Mouse (Mus musculus) neutrophil, adult 5-6 weeks (primary cell): ENCODE measurements around the gene Cnih3. TPM values are rescaled to one million over a fixed set of nuclear protein-coding genes. Genes with fewer than 3 reads are reported as not detected.

Experiments
- ATAC-seq: fragments of 151-379, 151-347 bp; 2 replicates; pipeline ENCODE4 v1.8.0; 2017; ENCODE audit warnings: mild to moderate bottlenecking, moderate TSS enrichment; ENCODE audit not compliant: insufficient number of reproducible peaks, poor library complexity, low FRiP score, severe bottlenecking; ENCODE audit errors: extremely low read depth
- total RNA-seq: library from RNA; stranded (forward); fragments of 200-1000 nt; gene quantifications from 2 replicates; pipeline ENCODE4 v1.2.3, GENCODE M21; 2017

Gene Cnih3
- total RNA-seq, 1 experiment from 2014 or later = not detected

DNA sequence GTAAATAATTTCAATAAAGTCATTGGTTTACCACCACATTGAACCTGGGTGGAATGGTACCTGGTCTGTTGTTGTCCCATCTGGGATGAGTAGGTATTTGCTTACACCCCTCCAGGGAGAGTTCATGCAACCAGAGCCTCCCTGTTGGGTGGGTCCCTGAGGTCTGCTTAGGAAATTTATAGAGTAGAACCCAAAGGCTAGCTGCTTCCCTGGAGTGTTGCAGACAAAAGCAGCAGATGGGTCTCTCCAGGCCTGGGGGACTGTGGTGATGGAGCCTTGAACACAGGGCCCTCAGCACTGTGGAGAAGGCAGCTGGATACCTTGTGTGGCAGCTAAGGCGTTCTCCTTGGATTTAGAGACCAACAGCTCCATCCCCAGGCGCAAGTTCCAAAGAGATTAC is 40.1 kb downstream of the Cnih3 start:
- ATAC-seq = no peak

DNA sequence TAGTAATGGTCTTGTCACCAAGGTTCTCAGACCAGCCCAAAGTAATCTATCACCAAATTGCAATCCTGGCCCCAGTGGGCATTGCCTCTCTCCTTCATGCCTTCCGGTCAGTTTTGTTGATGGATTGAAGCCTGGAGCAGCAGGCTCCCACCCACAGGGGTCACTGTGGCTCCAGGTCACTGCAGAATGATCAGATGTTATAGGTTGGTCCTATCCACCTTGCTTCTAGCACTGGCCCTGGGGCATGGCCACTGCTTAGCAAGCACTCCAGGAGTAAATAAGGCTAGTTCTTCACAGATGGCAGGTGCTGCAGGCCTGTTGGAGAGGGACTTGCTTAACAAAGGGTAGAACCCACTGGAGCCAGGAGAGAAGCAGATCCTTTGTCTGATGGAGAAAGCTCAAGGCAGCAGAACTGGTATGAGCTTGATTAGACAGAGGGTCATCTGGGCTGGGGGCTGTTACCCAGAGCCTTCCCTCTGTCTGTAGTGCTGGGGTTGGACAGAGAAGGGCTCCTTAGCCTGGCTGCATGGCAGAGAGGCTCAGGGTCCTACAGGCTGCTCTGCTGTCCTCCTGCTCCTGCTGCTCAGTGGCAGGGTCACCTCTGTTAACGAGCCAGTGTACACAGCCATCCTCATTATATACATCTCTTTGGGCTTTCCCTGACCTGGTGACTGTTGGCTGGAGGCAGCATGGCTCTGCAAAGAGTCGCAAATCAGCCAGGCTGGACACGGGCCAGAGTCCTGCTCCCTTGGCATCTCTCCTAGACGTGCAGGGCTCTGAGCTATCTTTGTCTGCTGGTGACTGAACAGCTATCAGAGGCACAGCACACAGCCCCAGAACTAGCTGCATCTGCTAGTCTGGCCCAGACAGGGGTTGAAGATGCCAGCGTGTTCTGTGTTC is 41.1 kb downstream of the Cnih3 start:
- ATAC-seq = no peak

DNA sequence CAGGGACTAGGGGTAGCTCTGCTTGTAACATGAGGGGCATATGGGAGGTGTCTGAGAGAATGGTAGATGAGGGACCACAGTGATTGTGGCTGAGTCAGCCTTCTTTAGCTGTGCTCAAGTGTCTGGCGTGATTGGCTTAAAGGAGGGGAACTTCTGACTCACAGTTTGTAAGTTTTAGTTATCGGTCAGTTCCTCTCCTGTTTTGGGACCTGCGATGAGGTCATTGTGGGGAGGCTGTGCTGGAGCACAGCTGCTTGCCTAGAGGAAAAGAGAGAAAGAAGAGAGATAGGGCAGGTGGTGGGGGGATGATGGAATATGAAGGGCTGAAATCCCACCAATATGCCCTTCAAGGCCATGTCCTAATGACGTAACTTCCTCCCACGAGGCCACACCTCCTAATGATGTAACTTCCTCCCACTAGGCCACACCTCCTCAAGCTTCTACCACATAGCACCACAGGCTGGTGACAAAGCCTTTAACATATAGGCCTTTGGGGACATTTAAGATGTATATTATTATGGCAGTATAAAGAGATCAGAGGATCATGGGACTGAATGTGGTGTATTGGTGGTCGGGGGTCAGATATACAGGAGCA is 42.9 kb downstream of the Cnih3 start:
- 0 out of 2 replicates have a peak, but pooled peaks have one; percentile 19 for ATAC-seq

DNA sequence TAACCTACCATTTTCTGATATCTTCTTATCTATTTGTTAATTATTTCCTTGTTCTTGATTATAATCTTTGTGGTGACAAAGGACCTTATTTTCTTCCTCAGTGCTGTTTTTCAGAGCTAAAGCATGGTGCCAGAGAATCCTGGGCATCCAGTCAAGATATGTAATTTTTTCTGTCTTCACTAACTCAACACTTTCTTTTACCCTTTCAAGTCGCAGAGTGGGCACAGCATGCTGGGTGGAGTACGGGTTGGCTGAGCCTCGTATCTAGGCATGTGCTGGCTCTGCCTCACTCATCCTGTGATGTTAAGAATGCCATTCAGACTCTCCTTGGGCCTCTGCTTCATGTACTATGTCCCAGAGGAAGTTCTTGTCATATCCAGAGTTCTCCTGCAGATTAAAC is 46.8 kb downstream of the Cnih3 start:
- no peak for ATAC-seq

DNA sequence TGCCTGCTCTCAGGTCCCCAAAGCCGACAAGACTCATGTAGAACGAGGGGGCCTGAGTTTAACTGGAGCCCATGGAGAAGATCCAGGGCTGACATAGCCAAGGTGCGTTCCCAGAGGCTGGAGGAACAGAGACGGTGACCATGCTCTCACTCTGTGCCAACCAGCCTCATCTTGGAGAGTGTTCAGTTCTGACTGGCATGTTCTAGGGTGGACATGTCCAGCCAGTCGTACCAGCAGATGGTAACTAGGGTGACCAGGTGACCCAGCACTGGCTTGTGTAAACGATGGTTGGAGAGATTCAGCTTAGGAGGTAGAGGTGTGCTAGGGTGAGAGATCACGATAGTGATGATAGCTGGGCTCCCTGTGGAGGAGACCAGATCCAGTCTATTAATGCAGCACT is 50.6 kb downstream of the Cnih3 start:
- ATAC-seq = no peak

DNA sequence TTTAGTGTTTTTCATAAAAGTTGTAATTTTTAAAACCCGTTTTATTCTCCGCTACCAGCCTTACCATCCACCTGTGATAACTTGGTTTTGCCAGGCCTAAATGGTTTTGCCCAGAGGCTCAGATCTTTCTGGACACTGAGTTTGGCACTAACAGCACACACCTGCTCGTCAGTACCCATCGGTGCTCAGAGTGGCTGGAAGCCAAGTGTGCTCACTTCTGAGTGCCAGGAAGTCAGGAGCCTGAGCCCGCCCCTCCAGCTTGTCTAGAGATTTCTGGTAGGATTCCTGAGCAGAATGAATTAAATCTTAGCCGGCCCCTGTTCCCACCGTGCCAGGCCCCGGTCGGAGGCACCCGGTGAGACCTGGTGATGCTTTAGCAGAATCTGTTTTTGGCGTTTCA is 54.9 kb downstream of the Cnih3 start:
- no peak for ATAC-seq

DNA sequence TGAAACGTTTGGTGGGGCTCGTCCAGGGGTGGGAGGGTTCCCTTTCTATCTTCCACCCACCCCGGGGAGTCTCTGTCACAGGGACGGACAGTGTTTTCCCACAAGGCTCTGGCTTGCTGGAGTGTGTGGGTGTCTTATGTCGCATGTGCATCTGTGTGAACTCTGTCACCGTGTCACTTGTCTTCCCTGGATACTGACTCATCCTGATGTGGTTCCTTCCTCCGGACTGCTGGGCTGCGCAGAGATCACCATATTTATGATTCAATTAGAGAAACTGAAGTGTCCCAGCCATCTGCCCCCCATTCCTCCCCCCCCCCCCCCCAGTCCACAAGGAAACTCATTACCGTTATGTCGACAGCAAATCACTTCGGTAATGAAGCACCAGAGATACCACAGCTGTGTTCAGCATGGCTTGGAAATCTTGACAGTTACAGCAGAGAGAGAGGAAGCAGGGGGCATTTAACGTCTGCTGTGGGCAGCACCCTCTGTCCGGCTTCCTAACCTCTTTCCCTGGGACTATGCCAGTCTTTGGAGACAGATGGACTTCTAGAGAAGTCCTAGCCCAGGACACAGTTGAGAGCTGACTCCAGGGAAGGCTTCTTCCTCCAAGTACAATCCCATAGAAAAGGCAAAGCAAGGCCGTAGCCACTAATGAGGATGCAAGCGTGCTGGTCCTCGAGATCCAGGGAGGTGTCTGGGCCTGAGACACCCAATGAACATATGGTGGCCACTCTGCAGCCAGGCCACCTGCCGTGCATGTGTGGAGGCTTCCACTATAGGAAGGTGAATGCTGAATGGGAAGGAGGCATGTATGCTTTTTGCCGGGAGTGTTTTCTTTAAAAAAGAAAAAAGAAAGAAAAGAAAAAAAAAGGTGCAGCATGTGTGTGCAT is 55.9 kb downstream of the Cnih3 start:
- no peak for ATAC-seq

DNA sequence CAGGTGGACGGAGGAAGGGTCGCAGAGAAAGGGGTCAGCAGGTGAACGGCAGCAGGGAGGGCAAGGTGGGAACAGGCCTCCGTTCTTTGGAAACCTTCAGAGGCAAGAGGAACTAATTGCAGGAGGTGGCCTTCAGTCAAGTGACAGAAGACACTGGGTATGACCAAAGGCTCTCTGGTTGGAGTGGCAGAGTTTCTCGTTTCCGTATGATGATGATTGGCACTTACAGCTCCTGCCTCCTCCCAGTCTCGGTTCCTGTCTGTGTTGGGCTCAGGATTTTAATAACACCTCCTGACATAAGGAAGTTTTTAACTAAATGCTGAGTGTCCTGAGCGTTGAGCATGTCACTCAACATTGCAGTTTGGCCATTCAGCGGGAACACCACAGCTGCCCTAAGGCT is 57.3 kb downstream of the Cnih3 start:
- no peak for ATAC-seq

DNA sequence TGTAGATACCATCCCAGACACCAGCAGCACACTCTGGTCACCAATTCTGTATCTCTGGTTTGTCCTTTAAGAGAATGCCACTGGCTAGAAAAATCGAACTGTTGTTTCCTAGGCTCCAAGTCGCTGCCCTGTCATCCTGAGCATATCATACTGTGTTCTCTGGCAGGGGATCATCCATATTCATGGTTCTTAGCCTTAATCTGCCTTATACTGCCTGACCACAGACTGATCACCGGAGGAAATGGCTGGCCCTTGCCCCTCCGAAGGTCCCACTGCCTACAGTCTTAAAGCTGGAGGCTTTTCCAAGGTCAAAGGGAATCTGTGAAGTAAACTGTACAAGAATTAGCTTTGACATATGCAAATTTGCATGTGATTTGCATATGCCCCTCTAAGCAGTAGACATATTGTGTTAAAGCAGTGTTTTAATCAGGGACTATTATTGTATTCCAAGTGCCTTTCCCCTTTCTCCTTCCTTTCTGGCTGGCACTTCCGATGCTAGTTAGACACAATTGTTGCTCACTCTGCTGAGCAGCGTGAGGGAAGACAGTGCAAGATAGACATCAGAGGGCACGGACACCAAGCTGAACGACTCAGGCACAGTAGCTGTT is 58.3 kb downstream of the Cnih3 start:
- ATAC-seq = no peak

DNA sequence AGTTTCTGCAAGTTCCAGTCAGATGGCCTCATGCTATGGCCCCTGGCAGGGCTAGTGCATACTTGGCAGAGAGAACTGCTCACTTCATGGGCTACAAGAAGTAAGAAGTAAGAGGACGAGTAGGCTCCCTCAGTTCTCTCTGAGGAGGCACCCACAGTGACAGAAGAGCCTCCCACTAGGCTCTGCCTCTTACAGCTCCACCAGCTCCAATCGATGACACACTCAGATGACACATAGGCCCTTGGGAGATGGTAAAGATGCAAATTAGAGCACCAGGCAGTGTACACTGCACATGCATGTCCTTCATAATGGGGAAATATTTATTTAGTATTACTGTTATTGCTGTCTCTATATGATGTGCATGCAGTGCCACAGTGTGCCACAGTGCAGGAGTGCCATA is 62.6 kb downstream of the Cnih3 start:
- no peak for ATAC-seq

DNA sequence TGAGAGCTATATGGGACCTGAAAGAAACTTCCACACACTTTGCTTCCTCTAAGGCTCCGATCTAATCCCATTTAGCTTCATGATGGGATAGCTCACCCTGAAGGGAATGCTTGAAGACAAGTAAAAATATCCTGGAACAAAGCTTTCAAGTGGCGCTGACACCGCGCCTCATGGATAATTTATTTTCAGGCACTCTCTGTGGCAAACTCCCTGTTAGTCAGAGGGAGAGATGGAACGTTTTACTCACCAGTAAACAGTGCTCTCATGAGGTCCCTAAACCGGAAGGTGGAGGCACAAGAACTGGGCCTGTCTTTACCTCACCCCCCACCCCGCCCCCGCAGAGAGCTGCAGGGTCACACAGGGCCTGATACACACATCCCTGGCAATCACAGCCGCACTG is 64.4 kb downstream of the Cnih3 start:
- ATAC-seq = no peak

DNA sequence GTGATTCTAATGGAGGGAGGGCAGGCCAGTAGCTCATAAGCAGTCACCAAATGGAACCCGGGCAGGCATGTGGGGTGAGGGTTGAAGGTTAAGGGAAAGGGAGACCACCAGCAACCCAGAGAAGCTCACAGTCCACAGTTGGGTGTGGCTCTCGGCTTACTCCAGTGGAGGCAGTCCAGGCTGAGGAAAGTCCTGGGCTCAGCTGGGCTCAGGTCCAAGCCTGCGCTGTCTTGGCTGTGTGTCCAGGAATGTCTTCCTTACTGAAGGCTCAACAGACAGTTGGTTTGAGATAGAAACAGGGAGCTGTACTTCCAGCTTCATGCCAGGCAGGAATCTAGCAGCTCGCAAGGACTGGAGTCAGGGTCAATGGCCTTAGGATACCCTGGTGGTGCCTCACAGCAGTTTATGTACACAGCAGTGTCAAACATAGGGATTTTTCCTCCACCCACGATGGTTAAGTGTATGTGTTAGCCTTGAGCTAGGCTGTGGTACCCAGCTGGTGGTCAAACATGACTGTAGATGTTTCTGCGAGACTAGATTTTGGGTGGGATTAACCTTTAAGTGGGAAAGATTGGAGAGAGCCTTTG is 65.6 kb downstream of the Cnih3 start:
- ATAC-seq = no peak

DNA sequence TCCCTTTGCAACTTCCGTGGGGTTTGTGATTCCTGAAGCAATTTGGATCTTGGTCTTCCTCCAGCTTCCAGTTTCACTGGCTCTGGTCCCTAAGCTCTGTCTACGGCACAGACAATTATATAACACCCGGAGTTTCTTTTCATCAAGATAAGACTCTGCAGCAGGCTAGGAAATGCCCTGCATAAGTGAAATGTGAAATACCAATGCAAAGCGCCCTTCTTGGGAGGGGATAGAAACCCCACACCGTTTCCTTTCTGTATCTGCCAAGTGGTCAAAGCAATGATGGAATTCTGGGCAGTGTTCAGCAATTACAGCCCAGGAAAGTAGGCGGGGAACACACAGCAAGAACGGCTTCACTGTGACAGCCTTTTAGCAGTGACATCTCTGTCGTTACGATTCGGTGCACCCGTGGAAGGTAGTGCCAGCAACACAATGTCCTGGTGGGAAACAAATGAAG is 67.7 kb downstream of the Cnih3 start:
- ATAC-seq = no peak

DNA sequence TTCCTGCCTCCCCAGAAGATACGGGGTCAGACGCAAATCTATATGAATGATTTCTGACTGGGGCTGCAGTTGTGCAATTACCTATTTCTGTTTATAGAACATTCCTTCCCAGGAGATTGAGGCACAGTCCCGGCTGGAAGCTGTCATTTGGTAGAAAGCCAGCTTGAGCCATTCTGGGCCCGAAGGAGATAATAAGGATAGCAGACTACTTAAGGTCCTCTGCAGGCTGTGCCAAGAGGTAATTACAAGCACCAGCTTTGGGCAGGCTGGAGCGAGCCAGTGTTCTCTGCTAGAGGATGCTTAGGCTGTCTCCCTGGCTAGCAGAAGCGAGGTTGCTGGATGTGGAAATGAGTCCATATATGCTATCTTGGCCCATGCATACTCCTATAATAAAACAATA is 70.4 kb downstream of the Cnih3 start:
- ATAC-seq = no peak

DNA sequence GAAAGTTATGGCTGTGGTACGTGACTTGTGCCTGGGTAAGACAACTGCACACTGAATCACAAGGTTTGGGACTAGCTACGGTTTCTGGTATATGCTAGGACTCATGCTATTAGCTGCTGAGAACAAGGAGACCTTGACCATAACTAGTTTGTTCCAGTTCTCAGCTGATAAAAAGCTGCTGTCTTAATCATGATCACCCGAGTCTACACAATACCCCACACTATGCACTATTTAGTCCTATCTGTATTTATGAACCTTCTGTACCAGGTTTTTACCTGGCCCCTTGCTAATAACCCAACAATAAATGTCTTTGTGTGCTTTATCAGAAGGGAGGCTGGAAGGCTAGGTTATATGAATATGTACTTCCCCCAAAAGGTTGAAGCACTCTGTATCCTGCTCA is 72.5 kb downstream of the Cnih3 start:
- ATAC-seq = no peak

DNA sequence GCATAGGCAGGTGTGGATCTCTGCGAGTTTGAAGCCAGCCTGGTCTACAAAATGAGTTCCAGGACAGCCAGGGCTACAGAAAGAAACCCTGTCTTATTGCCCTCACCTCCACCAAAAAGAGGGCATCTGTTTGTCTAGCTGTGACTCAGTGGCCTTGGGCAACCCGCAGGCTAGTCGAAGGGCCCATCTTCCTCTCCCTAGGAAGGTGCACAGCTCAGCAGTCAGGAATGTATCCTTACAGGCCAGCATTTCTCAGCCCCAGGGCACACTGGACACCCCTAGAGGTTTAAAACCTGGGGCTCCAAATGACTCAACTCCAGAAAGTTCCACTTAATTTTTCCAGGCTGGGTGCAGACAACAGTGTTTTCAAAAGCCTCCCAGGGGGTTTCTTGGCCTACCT is 73.0 kb downstream of the Cnih3 start:
- ATAC-seq = no peak

DNA sequence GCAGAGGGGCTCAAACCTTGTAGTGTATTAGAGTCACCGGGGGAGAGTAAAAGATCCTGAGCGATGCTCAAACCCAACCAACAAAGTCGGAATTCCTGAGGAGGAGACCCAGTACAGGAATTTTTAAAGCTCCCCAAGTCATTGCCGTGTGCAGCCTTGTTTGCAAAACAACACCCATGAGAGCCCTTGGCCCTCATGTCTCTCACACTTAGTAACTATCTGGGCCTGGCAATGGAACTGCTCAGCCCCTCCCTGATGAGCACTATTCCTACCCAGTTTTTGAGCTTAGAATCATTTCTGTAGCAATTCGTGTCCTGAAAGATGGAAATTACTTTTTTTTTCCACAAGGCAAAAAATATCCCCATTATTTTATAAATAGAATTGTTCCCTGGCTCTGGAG is 74.0 kb downstream of the Cnih3 start:
- no peak for ATAC-seq

DNA sequence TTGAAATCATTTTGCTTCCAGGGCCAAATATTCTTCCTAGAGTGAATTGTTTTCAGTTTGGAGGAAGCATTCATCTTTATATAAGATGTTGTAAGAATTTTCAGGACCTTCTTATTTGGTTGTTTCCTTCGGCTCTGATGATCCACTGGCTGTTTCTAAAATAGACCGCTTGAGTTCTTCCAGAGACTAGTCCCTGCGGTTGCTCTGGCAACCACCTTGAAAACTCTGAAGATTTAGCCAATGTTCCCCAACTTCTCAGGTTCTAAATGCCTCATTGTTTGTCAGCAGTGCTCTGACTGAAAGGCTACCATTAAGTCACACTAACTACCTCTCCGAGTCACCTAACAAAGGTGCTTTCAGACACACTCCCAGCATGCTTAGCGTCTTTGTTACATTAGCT is 80.8 kb downstream of the Cnih3 start:
- no peak for ATAC-seq

DNA sequence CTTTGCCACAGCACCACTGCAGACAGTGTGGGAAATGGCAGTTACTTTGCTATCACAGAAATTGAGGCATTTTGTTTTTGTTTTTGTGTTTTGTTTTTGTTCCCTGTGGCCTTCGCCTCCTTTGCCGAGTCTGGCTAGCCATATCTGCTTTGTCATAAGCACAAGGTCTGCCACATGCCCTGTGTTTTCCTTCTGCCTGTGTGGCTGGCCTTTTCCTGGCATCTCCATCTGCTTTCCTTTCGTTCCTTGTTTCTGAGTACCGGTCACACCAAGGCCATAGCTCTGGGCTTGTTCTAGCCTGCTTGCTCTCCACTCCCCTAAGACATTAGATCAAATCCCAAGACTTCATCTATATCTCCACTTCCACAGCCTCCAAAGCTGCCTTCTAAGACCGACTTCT is 83.0 kb downstream of the Cnih3 start:
- no peak for ATAC-seq
